Mouse (Mus musculus) right cerebral cortex, postnatal 10 days (tissue): ENCODE measurements at regions not wholly inside any gene's neighbourhood (a gene's known extent, or its start where the extent isn't known, plus 50 kb on each side); places are given as distances from the start of the nearest gene placed in this dataset.

ENCODE experiments used
- DNase-seq, 2 experiments: peaks; one replicate each; pipeline ENCODE4 v3.0.0; 2021; ENCODE audit warnings: low spot score in 2 of 2

DNA sequence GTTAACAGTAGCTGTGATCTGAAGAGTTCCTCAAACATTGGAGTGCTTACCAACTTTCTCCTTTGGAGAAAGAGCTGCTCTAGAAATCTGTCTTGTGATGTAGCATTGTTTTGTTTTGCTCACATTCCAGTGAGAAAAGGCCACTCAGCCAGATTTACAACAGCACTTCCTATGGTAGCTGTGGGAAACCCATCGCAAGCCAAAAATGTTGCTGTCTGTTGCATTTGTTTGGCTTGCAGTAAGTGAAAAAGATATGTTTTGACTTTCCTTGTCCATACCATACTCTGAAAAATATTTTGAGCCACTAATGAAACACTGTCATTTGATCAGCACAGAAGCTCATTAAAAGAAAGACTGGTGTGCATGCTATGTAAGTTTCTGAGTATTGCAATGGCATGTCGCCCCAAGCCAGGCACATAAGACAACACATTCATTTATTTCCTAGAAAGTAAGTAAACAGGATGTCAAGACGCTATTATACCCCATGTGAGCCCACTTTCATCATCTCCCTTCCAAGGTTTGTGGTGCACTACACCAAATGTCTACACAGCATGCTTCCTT, 66.2 kb downstream of the Car2 start:
- no peak for DNase-seq

DNA sequence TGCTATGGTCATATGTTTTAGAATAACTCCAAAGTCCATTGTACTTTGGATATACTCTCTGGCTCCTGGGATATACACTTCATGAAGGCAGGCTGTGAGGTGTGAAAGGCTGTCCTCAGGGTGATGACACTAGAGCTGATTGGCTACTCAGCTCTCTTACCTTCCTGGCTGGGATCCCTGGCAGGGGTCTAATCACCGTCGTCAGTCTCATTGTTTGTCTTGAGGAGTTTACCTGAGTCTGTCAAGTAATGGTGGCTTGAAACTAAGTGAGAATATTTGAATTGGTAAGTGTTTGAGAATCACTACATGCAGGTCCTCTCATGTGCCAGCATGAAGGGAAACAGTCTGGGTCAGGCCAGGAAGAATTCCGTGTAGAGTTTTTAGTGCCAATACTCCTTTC, 66.9 kb downstream of the Car2 start:
- DNase-seq: no peak

DNA sequence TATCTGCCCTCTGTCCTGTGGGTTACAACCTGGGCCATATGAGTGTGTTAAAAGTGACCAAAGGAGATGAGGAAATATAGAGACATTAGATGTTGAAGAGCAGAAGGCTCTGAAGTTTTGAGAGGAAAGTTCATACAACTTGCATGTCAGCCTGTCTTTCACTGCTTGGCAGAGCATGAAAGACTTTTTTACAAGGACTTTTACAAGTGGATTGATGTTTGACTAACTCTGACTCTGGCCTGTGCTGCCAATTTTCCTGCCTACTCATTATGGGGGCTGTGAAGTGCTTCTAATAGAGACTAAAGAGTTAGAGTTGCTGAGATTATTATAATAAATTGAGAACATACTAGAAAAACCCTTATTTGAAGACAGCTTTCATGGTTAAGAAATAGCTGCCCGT, 71.4 kb downstream of the Car2 start:
- DNase-seq: no peak

DNA sequence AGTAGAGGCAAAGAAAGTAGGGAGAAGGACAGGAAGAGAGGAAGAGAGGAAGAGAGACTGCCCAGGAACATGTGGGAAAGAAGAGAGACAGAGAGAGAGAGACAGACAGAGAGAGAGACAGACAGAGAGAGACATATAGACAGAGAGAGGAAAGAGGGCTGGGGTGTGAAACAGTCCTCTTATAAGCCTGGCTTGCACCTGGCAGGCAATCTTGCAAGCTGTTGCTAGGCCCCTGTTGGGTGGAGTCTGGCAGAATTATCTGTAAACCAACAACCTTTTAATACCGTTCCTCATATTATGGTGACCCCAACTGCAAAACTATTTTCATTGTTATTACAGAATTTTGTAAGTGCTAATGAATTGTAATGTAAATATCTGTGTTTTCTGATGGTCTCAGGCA, 72.2 kb downstream of the Car2 start:
- no peak for DNase-seq

DNA sequence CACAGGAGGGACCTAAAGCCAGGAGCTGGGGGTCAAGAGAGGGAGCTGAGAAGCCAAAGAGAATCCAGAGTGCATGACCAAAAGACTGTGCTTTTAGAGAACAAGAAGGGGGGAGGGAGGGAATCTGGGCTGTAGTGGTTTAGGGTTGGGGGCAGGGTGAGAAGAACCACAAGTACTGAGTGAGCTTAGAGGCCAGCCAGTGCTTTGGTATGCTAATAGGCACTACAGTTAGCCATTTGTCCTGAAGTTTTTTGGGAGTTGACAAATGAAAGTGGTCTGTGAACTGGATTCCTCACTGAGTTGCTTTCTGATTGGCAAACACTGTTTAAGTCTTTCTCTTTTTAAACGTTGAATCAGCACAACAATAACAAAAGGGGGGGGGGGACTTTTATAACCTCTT, 73.5 kb downstream of the Car2 start:
- DNase-seq: peak; percentile 52 to 59

DNA sequence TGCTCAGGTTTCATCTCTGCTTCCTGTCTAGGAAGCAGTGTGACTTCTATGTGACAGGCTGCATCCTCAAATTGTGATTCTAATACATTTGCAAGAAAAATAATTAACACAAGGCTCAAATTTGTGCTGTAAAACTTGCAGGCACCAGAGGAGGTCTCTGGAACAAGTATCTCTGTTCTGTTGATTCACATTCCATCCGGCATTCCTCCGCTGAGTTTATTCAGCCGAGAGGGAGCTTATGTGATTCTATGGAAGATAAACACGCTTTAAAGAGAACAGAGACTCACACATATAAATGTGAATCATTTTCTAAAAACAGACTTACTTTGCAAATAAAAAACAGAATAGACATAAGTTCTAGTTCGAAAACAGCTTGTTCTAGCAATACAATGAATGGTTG, 78.7 kb downstream of the Car2 start:
- DNase-seq: no peak

DNA sequence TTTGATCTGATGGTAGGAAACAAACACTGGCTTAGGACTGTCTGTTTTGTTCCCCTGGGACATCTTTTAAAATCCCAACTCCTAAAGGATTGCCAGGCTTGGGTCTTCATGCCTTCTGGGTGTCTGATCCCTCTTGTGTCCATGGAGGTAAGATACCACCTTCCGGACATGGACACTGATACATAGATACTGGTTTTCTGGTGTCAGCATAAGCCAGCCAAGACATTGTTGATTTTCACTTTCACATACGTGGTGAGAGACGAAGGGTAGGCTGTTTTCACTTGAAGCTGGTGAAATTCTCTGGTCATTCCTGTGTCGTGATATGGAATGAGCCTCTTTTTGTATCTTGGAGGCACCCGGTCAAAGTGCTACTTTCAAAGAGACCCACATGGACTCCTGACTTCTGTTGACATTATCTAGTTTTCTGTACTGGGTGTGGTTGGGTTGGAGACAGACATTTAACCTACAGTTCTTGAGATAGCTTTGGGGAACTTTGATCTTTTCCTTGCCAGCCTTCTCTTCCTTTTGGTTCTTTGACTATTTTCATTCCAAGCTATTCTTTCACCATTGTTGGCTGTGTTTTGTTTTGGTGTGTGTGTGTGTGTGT, 79.5 kb downstream of the Car2 start:
- DNase-seq: no peak

DNA sequence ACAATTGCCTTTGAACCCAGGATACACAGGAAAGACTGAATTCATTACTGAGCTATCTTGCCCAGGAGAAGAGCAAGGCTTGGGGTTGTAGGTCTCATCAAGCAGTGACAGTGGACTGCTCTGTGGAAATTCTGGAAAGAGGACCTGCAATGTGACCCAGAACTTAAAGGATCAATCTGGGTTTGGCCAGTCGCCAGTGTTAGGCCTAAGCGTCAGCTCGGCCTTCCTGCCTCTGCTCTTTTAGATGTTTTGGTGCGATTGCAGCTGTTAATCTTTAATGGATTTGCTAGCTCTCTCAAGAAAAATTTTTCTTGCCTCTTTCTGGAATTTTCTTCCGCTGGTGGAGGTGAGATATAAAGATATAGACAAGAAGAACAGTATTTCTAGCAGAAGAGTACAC, 81.2 kb downstream of the Car2 start:
- DNase-seq: no peak

DNA sequence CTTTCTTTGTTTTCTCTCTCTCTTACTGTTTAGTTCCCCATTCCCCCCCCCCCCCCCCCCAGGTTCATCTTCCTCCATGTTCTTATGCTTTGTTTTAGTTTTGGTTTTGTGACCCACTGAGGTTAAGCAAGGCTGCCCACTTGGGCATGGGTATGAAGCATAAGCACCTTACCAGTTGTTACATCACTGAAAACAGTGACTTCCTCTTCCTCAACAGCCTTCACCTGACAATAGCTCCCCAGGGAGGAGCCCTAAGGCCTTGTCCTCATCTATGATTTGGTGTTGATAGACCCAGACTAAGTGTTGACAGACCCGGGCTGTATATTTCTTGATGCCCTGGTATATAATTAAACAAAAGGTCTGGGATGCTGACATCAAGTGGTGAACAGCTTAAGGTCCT, 82.3 kb downstream of the Car2 start:
- DNase-seq: no peak

DNA sequence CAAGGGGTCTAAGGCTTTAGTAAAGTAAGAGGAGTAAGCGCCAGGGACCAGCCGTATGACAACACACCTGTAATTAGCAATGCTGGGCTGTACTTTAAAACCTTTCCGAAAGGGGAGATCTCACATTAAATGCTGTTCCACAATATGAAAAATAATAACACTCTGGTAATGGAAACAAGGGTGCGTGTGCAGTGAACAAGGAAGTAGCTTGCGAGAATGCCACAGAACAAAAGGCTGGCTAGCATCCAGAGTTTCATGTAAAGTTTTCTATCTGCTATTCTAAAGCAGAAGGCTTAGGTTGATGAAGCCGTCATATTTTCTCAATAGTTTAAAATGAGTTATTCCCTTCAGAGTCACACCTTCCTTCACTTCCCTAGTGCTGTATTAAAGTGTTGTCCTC, 83.6 kb downstream of the Car2 start:
- DNase-seq: no peak

DNA sequence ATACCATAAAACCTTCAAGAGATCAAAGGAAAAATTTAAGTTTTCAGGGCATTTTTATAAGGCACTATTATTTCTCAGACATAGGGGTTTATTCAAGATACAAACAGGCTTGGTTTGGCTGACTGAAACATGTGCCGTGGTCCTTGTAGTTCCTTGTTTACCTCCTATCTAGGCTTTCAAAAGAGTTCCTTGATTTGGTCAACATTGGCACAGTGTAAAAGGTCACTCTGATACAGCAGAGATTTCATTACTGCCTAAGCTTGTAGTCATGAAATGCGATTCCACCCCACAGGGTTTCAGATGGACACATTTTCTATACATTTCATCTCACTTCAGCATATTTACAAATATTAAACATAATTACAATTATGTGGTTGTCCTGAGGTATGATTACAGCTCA, 85.6 kb downstream of the Car2 start:
- DNase-seq: no peak

DNA sequence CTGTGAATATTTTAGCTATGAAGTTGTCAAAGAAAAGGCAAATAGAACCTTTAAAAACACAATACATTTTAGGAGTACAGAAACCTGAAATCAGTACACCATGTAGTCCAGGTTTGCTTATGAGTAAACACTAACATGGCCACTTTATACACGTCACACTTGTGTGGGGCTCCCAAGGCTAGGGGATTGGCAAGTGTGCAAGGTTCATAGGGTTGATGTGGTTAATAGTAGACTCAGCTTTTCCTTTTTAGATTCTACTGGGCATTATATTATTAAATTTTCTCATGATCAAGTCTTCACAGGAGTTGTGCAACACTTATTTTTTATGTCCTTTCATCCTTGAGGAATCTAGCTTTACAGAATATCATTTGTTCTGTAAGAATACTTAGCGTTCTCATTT, 88.7 kb downstream of the Car2 start:
- no peak for DNase-seq

DNA sequence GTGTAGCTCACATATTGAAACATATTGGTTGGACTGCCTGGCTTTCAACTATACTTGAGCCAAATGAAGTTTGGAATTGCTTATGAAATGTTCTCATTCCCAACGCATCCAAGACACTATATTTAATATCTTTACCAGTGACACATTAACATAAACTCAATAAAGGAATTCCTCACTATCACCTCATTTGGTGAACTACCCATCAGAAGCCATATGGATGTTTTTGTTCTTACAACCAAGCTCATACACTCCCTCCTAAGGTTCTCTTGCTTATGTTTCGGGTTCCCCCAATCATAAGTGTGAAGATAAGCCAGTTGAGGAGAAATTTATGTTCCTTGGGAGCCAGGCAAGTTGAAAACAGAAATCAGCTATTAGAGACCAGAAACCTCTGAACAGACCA, 89.1 kb downstream of the Car2 start:
- DNase-seq: no peak

DNA sequence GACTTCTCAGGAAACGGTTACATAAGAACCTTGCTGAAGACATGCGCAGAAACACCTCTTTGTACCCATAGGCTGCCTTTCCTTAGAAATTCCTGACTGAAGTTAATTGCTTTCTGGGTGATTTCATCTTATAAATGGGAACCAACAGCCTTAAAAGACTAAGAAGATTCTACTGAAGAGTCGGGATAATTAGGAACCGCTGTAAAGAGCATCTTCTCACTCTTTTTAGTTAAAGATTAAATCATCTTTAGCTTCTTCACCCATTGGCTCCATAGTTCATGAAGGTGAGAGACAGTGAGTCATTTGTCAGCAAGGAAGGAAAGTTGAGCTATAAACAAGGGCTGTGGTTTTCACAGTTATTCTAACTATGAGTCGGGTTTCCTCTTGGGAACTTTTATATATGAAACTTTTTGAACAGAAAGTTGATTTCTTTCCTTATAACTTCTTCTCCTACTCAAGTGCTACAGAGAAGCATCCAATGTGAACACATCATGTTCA, 93.1 kb downstream of the Car2 start:
- DNase-seq: no peak

DNA sequence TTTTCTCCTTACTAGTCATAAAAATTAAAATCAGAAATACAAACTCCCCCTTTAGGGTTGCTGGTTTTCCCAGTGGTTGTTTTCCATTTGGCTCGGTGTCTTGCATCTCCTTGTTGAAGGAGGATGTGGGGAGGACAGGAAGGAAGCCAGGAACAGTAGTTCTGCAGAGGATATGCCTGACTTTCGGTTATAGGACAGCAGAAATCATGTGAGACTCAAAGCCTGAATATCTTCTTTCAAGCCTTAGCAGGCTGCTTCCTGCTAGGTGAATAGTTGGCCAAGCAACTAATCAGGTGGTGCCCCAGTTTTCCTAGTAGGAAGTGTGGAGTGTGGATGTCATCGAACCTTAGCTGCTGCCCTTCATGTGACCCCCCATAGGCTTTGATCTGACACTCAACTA, 103.6 kb downstream of the Car2 start:
- DNase-seq: no peak

DNA sequence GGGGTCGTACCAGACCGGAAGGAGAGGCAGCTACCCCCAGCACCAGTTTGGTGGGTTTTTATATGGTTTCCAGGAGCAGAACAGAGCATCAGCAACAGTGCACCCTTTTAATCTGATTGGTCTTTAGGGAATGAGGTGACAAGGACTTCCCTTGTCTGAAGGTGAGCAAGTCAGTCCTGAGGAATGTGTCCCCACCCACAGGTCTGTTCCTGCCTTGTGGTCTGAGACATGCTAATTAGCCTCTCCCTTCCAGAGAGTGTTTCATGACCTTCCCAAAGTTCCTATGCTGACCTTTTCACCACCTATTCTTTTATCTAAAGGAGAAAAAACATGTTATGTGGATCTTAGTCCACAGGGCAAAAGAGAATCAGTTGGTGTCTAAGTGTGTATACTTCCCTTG, 107.9 kb downstream of the Car2 start:
- DNase-seq: no peak

DNA sequence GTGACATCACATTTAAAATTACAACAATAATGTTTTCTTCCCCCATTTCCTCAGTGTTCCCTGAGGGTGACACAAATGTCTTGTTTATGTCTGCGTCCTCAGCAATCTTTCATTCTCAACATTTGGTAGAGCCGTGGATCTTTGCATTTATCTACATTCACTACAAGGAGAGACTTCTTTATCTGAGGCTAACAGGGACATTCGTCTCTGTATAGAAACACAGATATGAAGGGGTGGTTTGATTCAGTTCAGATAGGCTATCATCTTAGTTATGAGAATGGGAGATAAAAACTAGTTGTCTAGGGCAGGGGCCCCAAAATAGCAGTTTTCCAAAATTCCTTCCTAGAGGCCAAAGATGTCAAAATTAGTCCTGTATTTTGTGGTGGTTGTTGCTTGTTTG, 111.2 kb downstream of the Car2 start:
- no peak for DNase-seq

DNA sequence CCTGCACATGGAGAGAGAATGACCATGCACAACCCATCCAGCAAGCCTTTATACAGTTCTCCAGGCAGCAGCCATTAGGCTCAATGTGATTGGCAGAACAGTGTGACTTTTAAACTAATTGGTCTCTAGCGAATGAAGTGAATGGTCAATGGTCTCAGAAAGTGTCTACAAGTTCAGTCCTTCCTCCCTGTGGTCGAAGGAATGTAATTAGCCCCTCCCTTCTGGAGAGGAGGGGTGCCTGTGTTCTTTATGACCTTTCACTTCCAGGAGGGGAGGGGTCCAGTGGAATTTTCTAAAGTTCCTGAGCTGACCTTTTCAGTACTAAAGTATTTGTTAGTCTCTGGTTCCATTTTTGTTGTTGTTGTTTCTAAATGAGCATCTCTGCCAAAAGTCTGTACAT, 112.4 kb downstream of the Car2 start:
- no peak for DNase-seq

DNA sequence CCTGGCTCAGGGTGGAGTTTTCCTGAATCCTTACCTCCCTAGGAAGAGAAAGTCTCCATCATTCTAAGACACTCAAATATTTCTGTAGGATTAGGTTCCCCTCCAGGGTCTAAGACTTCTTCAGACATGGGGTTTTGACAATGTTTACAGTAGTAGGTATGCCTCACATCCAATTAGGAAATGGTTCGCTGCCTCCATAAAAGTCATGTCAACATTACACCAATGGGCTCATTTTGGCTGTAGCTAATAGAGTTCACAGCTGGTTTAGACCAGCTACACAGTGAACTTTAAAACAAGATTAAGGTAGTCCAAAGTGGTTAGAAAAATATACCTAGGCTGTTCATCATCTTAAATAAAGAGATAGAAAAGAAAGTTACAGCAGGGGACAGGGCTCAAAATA, 113.3 kb downstream of the Car2 start:
- no peak for DNase-seq

DNA sequence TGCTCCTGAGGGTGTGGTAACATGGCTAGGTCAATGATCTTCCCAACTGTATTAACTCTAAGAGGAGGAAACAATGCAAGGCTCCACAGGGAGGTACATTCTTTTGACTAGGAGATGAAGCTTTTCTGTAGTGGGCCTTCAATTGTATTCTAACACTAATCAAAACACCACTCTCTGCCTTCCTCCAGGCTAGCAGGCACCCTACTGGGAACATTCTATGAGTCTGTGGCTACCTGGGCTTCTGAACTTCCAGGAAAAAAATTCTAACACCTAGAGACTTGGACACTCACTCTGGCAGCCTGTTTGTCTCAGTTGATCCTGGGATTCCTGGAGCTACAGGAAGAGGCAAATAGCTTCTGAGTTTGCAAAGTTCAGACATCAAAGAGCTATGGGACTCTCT, 113.8 kb downstream of the Car2 start:
- no peak for DNase-seq

DNA sequence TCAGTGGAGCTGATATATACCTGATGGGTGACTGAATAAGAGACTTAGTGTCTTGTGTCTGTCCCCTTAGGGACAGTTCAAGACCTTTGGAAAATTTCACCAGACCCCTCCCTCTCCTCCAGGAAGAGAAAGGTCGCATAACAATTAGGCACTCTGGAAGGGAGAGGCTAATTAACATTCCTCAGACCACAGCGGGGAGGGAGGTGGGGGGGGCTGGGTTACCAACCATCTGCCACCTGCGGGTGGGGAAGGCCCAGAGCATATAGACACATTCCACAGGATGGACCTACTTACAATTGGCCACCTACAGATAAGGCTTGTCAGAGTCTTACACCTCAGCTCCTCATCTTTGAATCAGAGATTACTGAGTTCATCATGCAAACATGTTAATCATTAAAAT, 114.6 kb downstream of the Car2 start:
- no peak for DNase-seq

DNA sequence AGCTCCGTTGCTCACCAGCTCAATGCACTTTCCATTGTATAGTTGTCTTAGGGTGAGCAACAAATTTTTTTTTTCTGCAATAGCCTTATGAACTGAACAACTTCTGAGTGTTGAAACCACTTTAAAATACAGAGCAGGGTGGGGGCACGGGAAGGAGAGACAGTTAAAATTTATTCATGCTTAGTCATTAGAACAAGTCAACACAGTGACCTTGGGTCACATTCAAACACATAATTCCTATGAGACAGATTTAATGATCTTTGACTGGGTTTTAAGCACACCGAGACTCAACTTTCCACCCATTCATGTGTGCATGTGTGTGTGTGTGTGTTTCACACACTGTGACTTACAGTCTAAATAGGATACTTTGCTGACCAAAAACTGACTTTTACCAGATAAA, 121.7 kb downstream of the Car2 start:
- no peak for DNase-seq

DNA sequence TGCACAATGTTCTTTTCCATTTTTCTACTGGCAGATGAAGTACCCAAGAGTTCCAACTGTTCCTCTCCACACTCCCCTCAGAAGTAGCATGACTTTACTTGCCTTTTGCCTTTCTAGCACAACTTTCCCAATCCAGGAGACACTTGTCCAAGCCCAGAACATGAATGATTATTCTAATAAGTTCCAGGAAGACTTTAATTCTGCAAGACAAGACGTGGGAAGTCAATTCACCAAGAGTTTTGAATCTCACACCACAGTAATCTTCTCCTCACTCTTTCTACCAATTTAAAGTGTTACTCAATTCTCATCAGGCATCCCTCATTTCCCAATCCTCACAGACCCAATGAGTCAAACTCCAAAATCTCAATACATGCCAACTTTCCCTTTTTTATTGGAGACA, 122.4 kb downstream of the Car2 start:
- no peak for DNase-seq

DNA sequence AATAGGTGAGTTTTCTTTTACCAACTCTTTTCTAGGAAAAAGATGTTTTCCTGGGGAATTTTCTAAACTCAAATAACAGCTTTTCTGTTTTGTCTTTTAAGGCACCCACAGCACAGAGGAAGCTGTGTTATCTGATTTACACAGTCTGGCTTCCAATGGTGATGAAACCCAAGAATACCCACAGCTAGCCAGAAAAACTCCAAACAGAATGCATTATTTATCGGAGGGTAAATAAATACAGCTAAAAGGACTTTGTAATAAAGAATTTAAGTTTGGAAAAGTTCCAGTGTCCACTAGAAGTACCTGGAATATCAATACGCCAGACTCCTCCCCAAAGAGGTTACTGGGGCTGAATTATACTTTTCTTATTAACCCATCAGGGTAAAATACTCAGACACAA, 123.7 kb downstream of the Car2 start:
- DNase-seq: no peak
